Mouse (Mus musculus): ENCODE measurements around the gene Arl15. TPM values are rescaled to one million over a fixed set of nuclear protein-coding genes. Genes with fewer than 3 reads are reported as not detected.

Gene Arl15
- total and polyA plus RNA-seq, 3 experiments = 3.2 to 9.6 (median 9.1) TPM

- H3K4me3 ChIP-seq = no peak overlapping the region
- 0 out of 2 replicates have a peak, but pooled peaks cover 1% of the 10 kb centered on the region for H3K79me2 ChIP-seq (replicated peaks; ENCODE audit: control insufficient read depth, insufficient read depth, low read length)
- H3K27me3 ChIP-seq (ENCODE audit: control insufficient read depth, insufficient read depth, low read length) = no peaks in the 10 kb centered on the region
- no peaks in the 10 kb centered on the region for H3K36me3 ChIP-seq (ENCODE audit: control insufficient read depth, insufficient read depth, low read length)
- 83% methylated on average over 6 of the region's 6 CpGs for WGBS
- no peaks in the 10 kb centered on the region for H3K4me1 ChIP-seq (ENCODE audit: control insufficient read depth, insufficient read depth, low read length)
- no peak overlapping the region for H3K27ac ChIP-seq
- TF ChIP-seq POLR2A (IDR thresholded peaks at IDR 0.05; ENCODE audit: insufficient read depth, low read depth, low read length) = no peak
- DNase-seq = no peak
- intact Hi-C loops (cut with DNase I) = no loop called here
- no peak overlapping the region for H3K9ac ChIP-seq (ENCODE audit: low read depth, low read length)
Measured at GRCm38 (mm10) chr13:113975722-113976121, 181.4 kb downstream of the Arl15 start.

- no peaks in the 10 kb centered on the region for H3K4me1 ChIP-seq (ENCODE audit: control insufficient read depth, insufficient read depth, low read length)
- no peak overlapping the region for H3K4me3 ChIP-seq
- intact Hi-C loops (cut with DNase I) = no loop called here
- no peak for DNase-seq
- no peaks in the 10 kb centered on the region for H3K27me3 ChIP-seq (ENCODE audit: control insufficient read depth, insufficient read depth, low read length)
- no peak for TF ChIP-seq POLR2A (IDR thresholded peaks at IDR 0.05; ENCODE audit: insufficient read depth, low read depth, low read length)
- TF ChIP-seq CTCF (IDR thresholded peaks at IDR 0.05) = no peak
- TF ChIP-seq EP300 (IDR thresholded peaks at IDR 0.05; ENCODE audit: insufficient read depth, low read depth, low read length) = no peak
- H3K79me2 ChIP-seq (replicated peaks; ENCODE audit: control insufficient read depth, insufficient read depth, low read length) = 0 out of 2 replicates have a peak, but pooled peaks cover 1% of the 10 kb centered on the region
- no peaks in the 10 kb centered on the region for H3K36me3 ChIP-seq (ENCODE audit: control insufficient read depth, insufficient read depth, low read length)
- WGBS = 94% methylated on average over 4 of the region's 4 CpGs
- H3K27ac ChIP-seq = no peak overlapping the region
- no peak overlapping the region for H3K9ac ChIP-seq (ENCODE audit: low read depth, low read length)
Measured at GRCm38 (mm10) chr13:113976936-113977335, 182.6 kb downstream of the Arl15 start.

GRCm38 (mm10) chr13:113980739-113981460 is 186.6 kb downstream of the Arl15 start:
- no peak overlapping the region for H3K27ac ChIP-seq
- no peak overlapping the region for H3K4me3 ChIP-seq
- no peaks in the 10 kb centered on the region for H3K4me1 ChIP-seq (ENCODE audit: control insufficient read depth, insufficient read depth, low read length)
- WGBS = 80% methylated on average over 15 of the region's 15 CpGs
- DNase-seq = no peak
- no peaks in the 10 kb centered on the region for H3K36me3 ChIP-seq (ENCODE audit: control insufficient read depth, insufficient read depth, low read length)
- intact Hi-C loops (cut with DNase I) = no loop called here
- no peaks in the 10 kb centered on the region for H3K79me2 ChIP-seq (replicated peaks; ENCODE audit: control insufficient read depth, insufficient read depth, low read length)
- no peak overlapping the region for H3K9ac ChIP-seq (ENCODE audit: low read depth, low read length)
- TF ChIP-seq POLR2A (IDR thresholded peaks at IDR 0.05; ENCODE audit: insufficient read depth, low read depth, low read length) (no peak), CTCF (IDR thresholded peaks at IDR 0.05) (no peak), EP300 (IDR thresholded peaks at IDR 0.05; ENCODE audit: insufficient read depth, low read depth, low read length) (no peak)
- H3K27me3 ChIP-seq (ENCODE audit: control insufficient read depth, insufficient read depth, low read length) = no peaks in the 10 kb centered on the region

- no peak overlapping the region for H3K27ac ChIP-seq
- TF ChIP-seq CTCF (IDR thresholded peaks at IDR 0.05) (no peak), EP300 (IDR thresholded peaks at IDR 0.05; ENCODE audit: insufficient read depth, low read depth, low read length) (no peak), POLR2A (IDR thresholded peaks at IDR 0.05; ENCODE audit: insufficient read depth, low read depth, low read length) (no peak)
- H3K27me3 ChIP-seq (ENCODE audit: control insufficient read depth, insufficient read depth, low read length) = no peaks in the 10 kb centered on the region
- H3K9ac ChIP-seq (ENCODE audit: low read depth, low read length) = no peak overlapping the region
- no peaks in the 10 kb centered on the region for H3K4me1 ChIP-seq (ENCODE audit: control insufficient read depth, insufficient read depth, low read length)
- no peak overlapping the region for H3K4me3 ChIP-seq
- H3K36me3 ChIP-seq (ENCODE audit: control insufficient read depth, insufficient read depth, low read length) = no peaks in the 10 kb centered on the region
- no peak for DNase-seq
- 92% methylated on average over 9 of the region's 9 CpGs for WGBS
- H3K79me2 ChIP-seq (replicated peaks; ENCODE audit: control insufficient read depth, insufficient read depth, low read length) = no peaks in the 10 kb centered on the region
- intact Hi-C loops (cut with DNase I) = no loop called here
Measured at GRCm38 (mm10) chr13:113981461-113982000, 187.2 kb downstream of the Arl15 start.

GRCm38 (mm10) chr13:113983633-113984032 is 189.3 kb downstream of the Arl15 start:
- no peak overlapping the region for H3K9ac ChIP-seq (ENCODE audit: low read depth, low read length)
- H3K79me2 ChIP-seq (replicated peaks; ENCODE audit: control insufficient read depth, insufficient read depth, low read length) = no peaks in the 10 kb centered on the region
- intact Hi-C loops (cut with DNase I) = no loop called here
- DNase-seq = no peak
- WGBS = 50% methylated on average over 6 of the region's 6 CpGs
- no peaks in the 10 kb centered on the region for H3K4me1 ChIP-seq (ENCODE audit: control insufficient read depth, insufficient read depth, low read length)
- no peaks in the 10 kb centered on the region for H3K27me3 ChIP-seq (ENCODE audit: control insufficient read depth, insufficient read depth, low read length)
- H3K27ac ChIP-seq = no peak overlapping the region
- TF ChIP-seq EP300 (IDR thresholded peaks at IDR 0.05; ENCODE audit: insufficient read depth, low read depth, low read length) (no peak), POLR2A (IDR thresholded peaks at IDR 0.05; ENCODE audit: insufficient read depth, low read depth, low read length) (no peak), CTCF (IDR thresholded peaks at IDR 0.05) (no peak)
- no peaks in the 10 kb centered on the region for H3K36me3 ChIP-seq (ENCODE audit: control insufficient read depth, insufficient read depth, low read length)
- H3K4me3 ChIP-seq = no peak overlapping the region

- WGBS = 98% methylated on average over 4 of the region's 4 CpGs
Measured at GRCm38 (mm10) chr13:113984491-113984890, 190.2 kb downstream of the Arl15 start.

More at GRCm38 (mm10) chr13:113984491-113984890, 190.2 kb downstream of the Arl15 start:
- no peak for DNase-seq
- no peak overlapping the region for H3K9ac ChIP-seq (ENCODE audit: low read depth, low read length)
- no peaks in the 10 kb centered on the region for H3K4me1 ChIP-seq (ENCODE audit: control insufficient read depth, insufficient read depth, low read length)
- H3K4me3 ChIP-seq = no peak overlapping the region
- TF ChIP-seq EP300 (IDR thresholded peaks at IDR 0.05; ENCODE audit: insufficient read depth, low read depth, low read length) = no peak
- TF ChIP-seq POLR2A (IDR thresholded peaks at IDR 0.05; ENCODE audit: insufficient read depth, low read depth, low read length) = no peak
- TF ChIP-seq CTCF (IDR thresholded peaks at IDR 0.05) = no peak
- no peaks in the 10 kb centered on the region for H3K79me2 ChIP-seq (replicated peaks; ENCODE audit: control insufficient read depth, insufficient read depth, low read length)
- H3K27me3 ChIP-seq (ENCODE audit: control insufficient read depth, insufficient read depth, low read length) = no peaks in the 10 kb centered on the region
- intact Hi-C loops (cut with DNase I) = no loop called here
- no peaks in the 10 kb centered on the region for H3K36me3 ChIP-seq (ENCODE audit: control insufficient read depth, insufficient read depth, low read length)
- no peak overlapping the region for H3K27ac ChIP-seq

All from heart, adult 2 months (tissue).